Mouse (Mus musculus): ENCODE measurements around the gene Cobll1. TPM values are rescaled to one million over a fixed set of nuclear protein-coding genes. Genes with fewer than 3 reads are reported as not detected.
A peak's percentile ranks its signal among the peaks of the same experiment; 100 is the strongest.

The Cobll1 gene
- polyA plus RNA-seq (2015; fragmentation: Nextera tagmentation; extraction: Ambion mirVana), result 20.2 and 23.6 TPM in 2 replicates

GRCm38 (mm10) chr2:65238964-65239570 lies at the start of gene Cobll1:
Gene Cobll1, minus strand, starts transcription at chr2:65239403.
- no peaks in the 10 kb centered on the region for H3K9me3 ChIP-seq (ENCODE audit: control insufficient read depth, low read length)
- no peaks in the 10 kb centered on the region for H3K36me3 ChIP-seq (ENCODE audit: control insufficient read depth, insufficient read depth, low read length)
- no peaks in the 10 kb centered on the region for H3K27me3 ChIP-seq (replicated peaks; ENCODE audit: control insufficient read depth, insufficient read depth, low read length)
- H3K4me2 ChIP-seq (ENCODE audit: low read depth, low read length), result peak within 1 kb of the TSS; percentile 65
- WGBS, result under 1% methylated on average over 37 of the region's 37 CpGs
- H3K4me1 ChIP-seq (ENCODE audit: control insufficient read depth, insufficient read depth, low read length), result peaks cover 9% of the 10 kb centered on the region; the same call in 1 of the 2 replicates
- peak within 1 kb of the TSS; percentile 93 for H3K9ac ChIP-seq (ENCODE audit: low read depth, low read length)
- H3K4me3 ChIP-seq (ENCODE audit: low read length), result peak within 1 kb of the TSS; percentile 80
- ATAC-seq, result peak; percentile 69
- peak within 1 kb of the TSS; percentile 100 for H3K27ac ChIP-seq (ENCODE audit: low read length)

GRCm38 (mm10) chr2:65288696-65289095 lies 49.5 kb upstream of the Cobll1 start:
- WGBS, result 67% methylated on average over 1 of the region's 1 CpGs

GRCm38 (mm10) chr2:65285380-65285779 lies 46.2 kb upstream of the Cobll1 start:
- Histone ChIP-seq H3K4me1 (ENCODE audit: control insufficient read depth, insufficient read depth, low read length) (0 out of 2 replicates have a peak, but pooled peaks cover 6% of the 10 kb centered on the region), H3K9me3 (ENCODE audit: control insufficient read depth, low read length) (no peaks in the 10 kb centered on the region), H3K4me3 (ENCODE audit: low read length) (no peak overlapping the region), H3K27me3 (replicated peaks; ENCODE audit: control insufficient read depth, insufficient read depth, low read length) (no peaks in the 10 kb centered on the region), H3K36me3 (ENCODE audit: control insufficient read depth, insufficient read depth, low read length) (no peaks in the 10 kb centered on the region), H3K9ac (ENCODE audit: low read depth, low read length) (no peak overlapping the region), H3K27ac (ENCODE audit: low read length) (no peak overlapping the region), H3K4me2 (ENCODE audit: low read depth, low read length) (no peak overlapping the region)
- 46% methylated on average over 3 of the region's 3 CpGs for WGBS
- no peak for ATAC-seq

More at GRCm38 (mm10) chr2:65288696-65289095, 49.5 kb upstream of the Cobll1 start:
- Histone ChIP-seq H3K27me3 (replicated peaks; ENCODE audit: control insufficient read depth, insufficient read depth, low read length) (no peaks in the 10 kb centered on the region), H3K9ac (ENCODE audit: low read depth, low read length) (no peak overlapping the region), H3K4me3 (ENCODE audit: low read length) (no peak overlapping the region), H3K36me3 (ENCODE audit: control insufficient read depth, insufficient read depth, low read length) (no peaks in the 10 kb centered on the region), H3K27ac (ENCODE audit: low read length) (no peak overlapping the region), H3K4me2 (ENCODE audit: low read depth, low read length) (no peak overlapping the region), H3K9me3 (ENCODE audit: control insufficient read depth, low read length) (no peaks in the 10 kb centered on the region), H3K4me1 (ENCODE audit: control insufficient read depth, insufficient read depth, low read length) (0 out of 2 replicates have a peak, but pooled peaks cover 6% of the 10 kb centered on the region)
- ATAC-seq, result no peak

GRCm38 (mm10) chr2:65282979-65283378 lies 43.8 kb upstream of the Cobll1 start:
- no peaks in the 10 kb centered on the region for H3K36me3 ChIP-seq (ENCODE audit: control insufficient read depth, insufficient read depth, low read length)
- H3K4me2 ChIP-seq (ENCODE audit: low read depth, low read length), result no peak overlapping the region
- H3K4me3 ChIP-seq (ENCODE audit: low read length), result no peak overlapping the region
- peaks cover 10% of the 10 kb centered on the region; the same call in 1 of the 2 replicates for H3K4me1 ChIP-seq (ENCODE audit: control insufficient read depth, insufficient read depth, low read length)
- H3K27me3 ChIP-seq (replicated peaks; ENCODE audit: control insufficient read depth, insufficient read depth, low read length), result no peaks in the 10 kb centered on the region
- ATAC-seq, result no peak
- H3K9me3 ChIP-seq (ENCODE audit: control insufficient read depth, low read length), result no peaks in the 10 kb centered on the region
- 89% methylated on average over 6 of the region's 6 CpGs for WGBS
- no peak overlapping the region for H3K27ac ChIP-seq (ENCODE audit: low read length)
- no peak overlapping the region for H3K9ac ChIP-seq (ENCODE audit: low read depth, low read length)

GRCm38 (mm10) chr2:65279029-65279690 lies 40.0 kb upstream of the Cobll1 start:
- Histone ChIP-seq H3K4me1 (ENCODE audit: control insufficient read depth, insufficient read depth, low read length) (peaks cover 4% of the 10 kb centered on the region; the same call in 1 of the 2 replicates), H3K9me3 (ENCODE audit: control insufficient read depth, low read length) (no peaks in the 10 kb centered on the region), H3K36me3 (ENCODE audit: control insufficient read depth, insufficient read depth, low read length) (no peaks in the 10 kb centered on the region), H3K4me3 (ENCODE audit: low read length) (no peak overlapping the region), H3K27me3 (replicated peaks; ENCODE audit: control insufficient read depth, insufficient read depth, low read length) (no peaks in the 10 kb centered on the region), H3K9ac (ENCODE audit: low read depth, low read length) (no peak overlapping the region), H3K27ac (ENCODE audit: low read length) (no peak overlapping the region; the same call in 1 of the 2 replicates), H3K4me2 (ENCODE audit: low read depth, low read length) (no peak overlapping the region)
- WGBS, result 22% methylated on average over 4 of the region's 4 CpGs
- ATAC-seq, result no peak

GRCm38 (mm10) chr2:65275443-65276061 lies 36.3 kb upstream of the Cobll1 start:
- Histone ChIP-seq H3K4me3 (ENCODE audit: low read length) (no peak overlapping the region), H3K4me1 (ENCODE audit: control insufficient read depth, insufficient read depth, low read length) (peaks cover 4% of the 10 kb centered on the region; the same call in 1 of the 2 replicates), H3K27ac (ENCODE audit: low read length) (no peak overlapping the region), H3K27me3 (replicated peaks; ENCODE audit: control insufficient read depth, insufficient read depth, low read length) (no peaks in the 10 kb centered on the region), H3K9ac (ENCODE audit: low read depth, low read length) (no peak overlapping the region), H3K36me3 (ENCODE audit: control insufficient read depth, insufficient read depth, low read length) (no peaks in the 10 kb centered on the region), H3K4me2 (ENCODE audit: low read depth, low read length) (no peak overlapping the region), H3K9me3 (ENCODE audit: control insufficient read depth, low read length) (no peaks in the 10 kb centered on the region)
- WGBS, result 81% methylated on average over 6 of the region's 6 CpGs
- ATAC-seq, result no peak

- ATAC-seq, result no peak
- WGBS, result 64% methylated on average over 2 of the region's 2 CpGs
Measured at GRCm38 (mm10) chr2:65273910-65274309, 34.7 kb upstream of the Cobll1 start.

GRCm38 (mm10) chr2:65268731-65269130 lies 29.5 kb upstream of the Cobll1 start:
- Histone ChIP-seq H3K4me1 (ENCODE audit: control insufficient read depth, insufficient read depth, low read length) (no peaks in the 10 kb centered on the region), H3K4me2 (ENCODE audit: low read depth, low read length) (no peak overlapping the region), H3K4me3 (ENCODE audit: low read length) (no peak overlapping the region), H3K27ac (ENCODE audit: low read length) (no peak overlapping the region), H3K9me3 (ENCODE audit: control insufficient read depth, low read length) (no peaks in the 10 kb centered on the region), H3K9ac (ENCODE audit: low read depth, low read length) (no peak overlapping the region), H3K27me3 (replicated peaks; ENCODE audit: control insufficient read depth, insufficient read depth, low read length) (no peaks in the 10 kb centered on the region), H3K36me3 (ENCODE audit: control insufficient read depth, insufficient read depth, low read length) (no peaks in the 10 kb centered on the region)
- no peak for ATAC-seq
- 91% methylated on average over 6 of the region's 6 CpGs for WGBS

More at GRCm38 (mm10) chr2:65273910-65274309, 34.7 kb upstream of the Cobll1 start:
- peaks cover 2% of the 10 kb centered on the region; the same call in 1 of the 2 replicates for H3K4me1 ChIP-seq (ENCODE audit: control insufficient read depth, insufficient read depth, low read length)
- no peaks in the 10 kb centered on the region for H3K36me3 ChIP-seq (ENCODE audit: control insufficient read depth, insufficient read depth, low read length)
- H3K4me2 ChIP-seq (ENCODE audit: low read depth, low read length), result no peak overlapping the region
- no peaks in the 10 kb centered on the region for H3K27me3 ChIP-seq (replicated peaks; ENCODE audit: control insufficient read depth, insufficient read depth, low read length)
- no peak overlapping the region for H3K27ac ChIP-seq (ENCODE audit: low read length)
- no peak overlapping the region for H3K4me3 ChIP-seq (ENCODE audit: low read length)
- H3K9me3 ChIP-seq (ENCODE audit: control insufficient read depth, low read length), result no peaks in the 10 kb centered on the region
- no peak overlapping the region for H3K9ac ChIP-seq (ENCODE audit: low read depth, low read length)

GRCm38 (mm10) chr2:65267834-65268233 lies 28.6 kb upstream of the Cobll1 start:
- H3K4me3 ChIP-seq (ENCODE audit: low read length), result no peak overlapping the region
- no peaks in the 10 kb centered on the region for H3K9me3 ChIP-seq (ENCODE audit: control insufficient read depth, low read length)
- no peak for ATAC-seq
- no peaks in the 10 kb centered on the region for H3K4me1 ChIP-seq (ENCODE audit: control insufficient read depth, insufficient read depth, low read length)
- no peaks in the 10 kb centered on the region for H3K27me3 ChIP-seq (replicated peaks; ENCODE audit: control insufficient read depth, insufficient read depth, low read length)
- no peak overlapping the region for H3K27ac ChIP-seq (ENCODE audit: low read length)
- WGBS, result 68% methylated on average over 4 of the region's 4 CpGs
- H3K4me2 ChIP-seq (ENCODE audit: low read depth, low read length), result no peak overlapping the region
- no peak overlapping the region for H3K9ac ChIP-seq (ENCODE audit: low read depth, low read length)
- H3K36me3 ChIP-seq (ENCODE audit: control insufficient read depth, insufficient read depth, low read length), result no peaks in the 10 kb centered on the region

All from intestine, embryonic 16.5 days (tissue).